Mouse (Mus musculus): ENCODE data around the gene Tgfbr3l. TPM values are rescaled to one million over a fixed set of nuclear protein-coding genes. Genes with fewer than 3 reads are reported as not detected.

The Tgfbr3l gene
- 1.5 and 2.2 TPM in 2 replicates for polyA plus RNA-seq (2015; fragmentation: Nextera tagmentation; extraction: Ambion mirVana)

DNA sequence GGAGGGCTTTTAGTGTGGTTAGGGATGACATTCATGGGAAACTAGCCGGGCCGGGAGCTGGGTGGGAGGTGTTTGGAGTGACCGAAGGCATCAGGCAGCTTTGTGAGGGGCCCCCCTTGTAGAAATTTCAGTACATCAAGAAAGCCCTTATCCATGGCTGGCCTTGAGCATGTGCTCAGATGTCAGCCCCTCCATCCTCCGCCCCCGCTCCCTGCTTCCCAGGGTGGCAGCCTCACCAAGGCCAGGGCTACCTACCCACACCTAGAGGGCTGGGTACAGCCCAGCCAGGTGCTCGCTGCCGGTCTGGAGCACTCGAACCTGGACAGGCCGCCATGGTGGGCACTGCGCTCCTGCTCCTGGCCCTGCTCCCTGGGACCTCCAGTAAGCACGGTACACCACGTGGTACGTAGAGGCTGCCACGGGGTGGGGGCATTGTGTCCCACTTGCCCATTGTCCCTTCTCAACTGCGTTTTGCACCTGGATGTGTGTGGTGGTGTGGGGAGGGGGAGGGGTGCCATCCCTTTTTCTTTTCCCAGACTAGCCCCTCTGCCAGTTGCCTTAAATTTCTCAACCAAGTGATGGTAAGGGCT, at the start of gene Tgfbr3l:
TSS of gene Tgfbr3l (plus strand) at position 264 of the 590 bp plus-strand sequence.

DNA sequence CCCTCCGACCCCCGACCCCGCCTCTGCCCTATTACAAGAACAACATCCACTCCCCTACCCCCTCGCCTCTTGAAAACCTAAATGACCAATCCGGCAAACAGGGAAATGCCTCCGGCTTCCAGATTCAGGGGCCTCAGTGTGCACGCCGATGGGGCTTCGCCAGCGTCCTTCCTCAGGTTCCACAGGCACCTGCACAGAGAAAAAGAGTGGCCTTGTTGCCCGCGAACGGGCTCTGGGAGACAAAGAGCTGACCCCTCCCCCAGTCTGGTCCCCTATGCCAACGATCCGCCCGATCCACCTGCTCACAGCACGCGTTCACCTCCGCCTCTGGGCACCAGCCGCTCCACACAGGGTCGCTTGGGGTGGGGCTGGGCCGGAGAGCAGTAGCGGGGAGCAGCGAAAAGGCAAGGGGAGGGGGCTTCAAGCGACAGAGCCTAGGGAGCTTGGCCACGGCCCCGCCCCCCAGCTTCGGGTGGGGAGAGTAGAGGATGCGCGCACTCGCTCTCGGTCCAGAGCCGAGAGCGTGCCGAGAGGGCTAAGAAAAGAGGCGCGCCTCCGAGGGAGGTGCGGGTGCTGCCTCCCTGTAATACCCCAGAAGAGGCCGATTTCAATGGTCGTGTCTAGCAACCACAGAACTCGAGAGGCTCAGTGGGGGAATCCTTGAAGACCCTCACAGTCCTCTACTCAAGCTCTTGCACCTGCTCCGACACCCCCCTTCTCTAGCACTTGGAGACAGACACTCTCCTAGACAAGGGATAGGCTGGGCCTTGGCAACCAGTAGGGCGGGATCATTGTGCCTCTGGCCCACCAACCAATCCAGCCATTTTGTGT, 31.0 kb upstream of the Tgfbr3l start, which contains the start of gene Prr36:
TSS of gene Prr36 (minus strand) at position 669 of the 831 bp plus-strand sequence.

DNA sequence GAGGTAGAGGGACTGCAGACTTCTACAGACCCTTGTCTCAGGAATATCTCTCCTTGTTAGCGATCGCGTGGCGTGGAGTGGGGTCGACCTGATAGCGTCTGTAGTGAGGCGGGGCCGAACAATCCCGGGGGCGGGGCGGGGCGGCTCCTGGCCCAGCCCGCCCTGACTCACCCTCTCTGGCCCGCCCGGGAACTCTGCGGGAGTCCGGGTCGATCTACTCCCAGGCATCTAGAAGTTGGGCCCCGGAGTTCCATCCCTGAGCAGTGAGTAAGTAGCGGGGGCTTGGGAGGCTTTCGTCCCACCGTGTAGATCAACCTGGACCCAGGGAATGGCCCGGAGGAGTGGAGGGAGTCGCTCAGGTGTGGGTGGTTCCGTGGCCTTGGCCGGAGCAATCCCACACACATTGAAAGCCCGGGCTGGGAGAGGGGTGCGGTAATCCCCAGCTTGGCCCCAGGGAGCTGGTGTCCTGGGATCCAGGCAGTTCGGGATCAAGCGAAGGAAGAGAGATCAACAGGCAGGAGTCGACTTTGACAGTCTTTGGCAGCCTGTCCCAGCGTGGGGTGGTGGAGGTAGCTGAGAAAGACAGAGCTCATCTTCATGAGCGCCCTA, 21.2 kb upstream of the Tgfbr3l start, which contains the start of gene Lrrc8e:
TSS of gene Lrrc8e (plus strand) at position 89 of the 609 bp plus-strand sequence.

GRCm38 (mm10) chr8:4238434-4239192, 9.4 kb upstream of the Tgfbr3l start, which contains the start of the genes Map2k7 and Gm49320:
TSS of gene Map2k7 (plus strand) at chr8:4238740.
TSS of gene Gm49320 (plus strand) at chr8:4238865.

DNA sequence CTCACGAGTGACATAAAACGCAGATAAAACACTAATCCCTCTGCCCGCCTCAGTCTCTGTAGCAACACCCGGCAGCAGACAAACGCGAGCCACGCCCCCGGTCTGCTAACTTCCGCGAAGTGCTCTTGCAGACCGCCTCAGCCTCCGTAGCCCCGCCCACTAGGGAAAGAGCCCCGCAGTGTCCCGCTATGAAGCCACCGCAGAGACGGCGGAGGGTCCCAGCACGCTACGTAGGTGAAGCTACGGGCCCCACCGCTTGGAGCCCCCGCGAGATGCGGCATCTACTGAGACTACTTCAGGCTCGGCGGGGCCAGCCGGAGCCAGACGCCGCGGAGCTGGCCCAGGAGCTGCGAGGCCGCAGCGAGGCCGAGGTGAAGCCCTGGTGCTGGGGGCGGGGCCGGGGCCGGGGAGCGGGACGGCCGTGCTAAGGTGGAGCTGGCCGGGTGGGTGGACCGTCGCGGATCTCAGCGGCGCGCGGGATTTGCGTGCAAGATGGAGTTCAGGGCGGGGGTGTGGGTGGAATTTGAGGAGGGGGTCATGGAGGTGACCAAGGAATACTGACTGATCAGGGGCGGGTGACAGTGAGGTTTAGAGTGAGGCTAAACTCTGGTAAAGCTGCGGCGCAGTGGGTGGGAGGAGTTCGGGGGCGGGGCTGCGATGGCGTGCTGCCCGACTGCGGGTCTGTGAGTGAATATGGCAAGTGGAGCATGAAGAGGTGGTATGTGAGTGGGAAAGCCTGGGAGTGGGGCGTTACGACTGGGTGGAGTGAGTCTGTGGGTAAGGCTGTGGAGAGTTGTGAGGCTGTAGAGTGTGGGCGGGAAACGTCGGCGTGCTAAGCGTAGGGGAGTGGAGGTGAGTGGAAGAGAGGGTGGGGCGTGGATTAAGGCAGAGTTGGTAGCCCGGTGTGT, 5.2 kb downstream of the Tgfbr3l start, which contains the start of gene Snapc2:
TSS of gene Snapc2 (plus strand) at position 147 of the 908 bp plus-strand sequence.

DNA sequence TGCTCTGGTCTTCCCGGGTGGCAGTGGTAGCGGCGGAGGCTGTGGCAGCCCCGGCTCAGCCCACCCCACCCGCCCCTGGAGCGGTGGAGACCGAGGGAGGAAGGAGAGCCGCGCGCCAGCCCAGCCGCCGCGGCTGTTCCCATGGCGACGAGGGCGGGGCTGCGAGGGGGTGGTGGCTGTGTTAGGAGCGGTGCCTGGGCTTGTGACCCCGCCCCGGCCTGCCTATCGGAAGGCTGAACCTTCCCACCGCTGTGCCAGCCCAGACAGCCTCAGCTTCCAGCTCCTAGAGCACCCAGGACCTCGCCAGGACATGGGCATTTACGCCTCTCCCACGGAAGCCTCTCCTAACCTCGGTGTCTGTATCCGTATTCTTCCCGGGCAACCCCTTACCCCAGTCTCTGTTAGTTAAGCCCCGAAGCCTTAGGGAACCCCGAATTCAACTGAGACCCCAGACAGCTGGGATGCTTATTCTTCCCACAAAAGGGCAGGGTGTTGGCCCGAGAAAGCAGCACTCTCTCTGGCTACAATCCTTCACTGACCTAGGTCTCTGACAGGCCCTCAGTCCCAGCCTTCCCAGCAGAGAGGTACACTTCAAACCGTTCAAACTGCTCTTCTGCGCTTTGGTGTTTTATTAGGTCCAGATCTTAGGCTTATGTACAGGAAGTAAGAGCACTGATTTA, 11.3 kb downstream of the Tgfbr3l start, which contains the start of gene Ctxn1:
TSS of gene Ctxn1 (minus strand) at position 150 of the 680 bp plus-strand sequence.

GRCm38 (mm10) chr8:4275275-4276110, 27.5 kb downstream of the Tgfbr3l start, which contains the start of gene Timm44:
TSS of gene Timm44 (minus strand) at chr8:4275913.

Other genes with a start within 250 kb of the Tgfbr3l start
- 0.18 and 0.24 TPM in 2 replicates for gene Cd209f, start 142.4 kb upstream of the Tgfbr3l start, polyA plus RNA-seq (2015; fragmentation: Nextera tagmentation; extraction: Ambion mirVana)
- gene Cd209g, start 114.1 kb upstream of the Tgfbr3l start, polyA plus RNA-seq (2015; fragmentation: Nextera tagmentation; extraction: Ambion mirVana): not detected in 2 replicates
- gene Evi5l, start 81.6 kb upstream of the Tgfbr3l start, polyA plus RNA-seq (2015; fragmentation: Nextera tagmentation; extraction: Ambion mirVana): 12.6 and 13.1 TPM in 2 replicates
- gene Prr36, start 30.8 kb upstream of the Tgfbr3l start, polyA plus RNA-seq (2015; fragmentation: Nextera tagmentation; extraction: Ambion mirVana): 0.60 and 0.71 TPM in 2 replicates
- 14.7 and 18.2 TPM in 2 replicates for gene Lrrc8e, start 21.4 kb upstream of the Tgfbr3l start, polyA plus RNA-seq (2015; fragmentation: Nextera tagmentation; extraction: Ambion mirVana)
- gene Map2k7, start 9.5 kb upstream of the Tgfbr3l start, polyA plus RNA-seq (2015; fragmentation: Nextera tagmentation; extraction: Ambion mirVana): 17.9 and 20.7 TPM in 2 replicates
- 0.60 and 0.77 TPM in 2 replicates for gene Gm49320, start 9.3 kb upstream of the Tgfbr3l start, polyA plus RNA-seq (2015; fragmentation: Nextera tagmentation; extraction: Ambion mirVana)
- 52.9 and 61.2 TPM in 2 replicates for gene Snapc2, start 4.9 kb downstream of the Tgfbr3l start, polyA plus RNA-seq (2015; fragmentation: Nextera tagmentation; extraction: Ambion mirVana)
- 147 and 153 TPM in 2 replicates for gene Ctxn1, start 11.1 kb downstream of the Tgfbr3l start, polyA plus RNA-seq (2015; fragmentation: Nextera tagmentation; extraction: Ambion mirVana)
- gene Timm44, start 27.7 kb downstream of the Tgfbr3l start, polyA plus RNA-seq (2015; fragmentation: Nextera tagmentation; extraction: Ambion mirVana): 34.3 and 36.8 TPM in 2 replicates
- gene Ccl25, start 77.0 kb downstream of the Tgfbr3l start, polyA plus RNA-seq (2015; fragmentation: Nextera tagmentation; extraction: Ambion mirVana): 5.0 and 5.4 TPM in 2 replicates
- 96.2 and 126 TPM in 2 replicates for gene Elavl1, start 77.2 kb downstream of the Tgfbr3l start, polyA plus RNA-seq (2015; fragmentation: Nextera tagmentation; extraction: Ambion mirVana)
- 23.7 and 26.1 TPM in 2 replicates for gene Cers4, start 244.8 kb downstream of the Tgfbr3l start, polyA plus RNA-seq (2015; fragmentation: Nextera tagmentation; extraction: Ambion mirVana)